In genomic region chr8:101020088-101020487, GRCm38 (mm10) we compare ENCODE assay signal across 23 mouse cellular contexts.
DNase-seq lines count a peak whose midpoint lies in the region; ATAC-seq and TF ChIP-seq lines count a peak whose summit lies in the region.
"Had no signal": no experiment of that assay in that cellular context is flagged by ENCODE, and none has a peak within 500 bp of the region (broad histone marks: within the 10 kb centered on the region; RNA-seq: fewer than 3 reads in every experiment).

No protein-coding gene starts in this region.

- no peaks in the 10 kb centered on the region for H3K9me3 ChIP-seq in hindbrain, embryonic 16.5 days (ENCODE audit: control insufficient read depth, low read length)
- H3K9me3 ChIP-seq in hindbrain, embryonic 10.5 days = no peaks in the 10 kb centered on the region
- H3K9me3 ChIP-seq in midbrain, embryonic 14.5 days (ENCODE audit: control insufficient read depth, low read length) = no peaks in the 10 kb centered on the region
- no peaks in the 10 kb centered on the region for H3K9me3 ChIP-seq in midbrain, embryonic 13.5 days
- H3K9me3 ChIP-seq: embryonic facial prominence, embryonic 15.5 days; forebrain, embryonic 10.5 days; heart, embryonic 10.5 days; hindbrain, embryonic 15.5 days had no signal

- H3K27ac ChIP-seq in hindbrain, embryonic 16.5 days (ENCODE audit: low read depth, low read length) = no peak overlapping the region
- H3K27ac ChIP-seq in hindbrain, embryonic 10.5 days = no peak overlapping the region
- no peak overlapping the region for H3K27ac ChIP-seq in midbrain, embryonic 14.5 days (replicated peaks; ENCODE audit: low read depth, low read length)
- no peak overlapping the region for H3K27ac ChIP-seq in midbrain, embryonic 13.5 days
- H3K27ac ChIP-seq: embryonic facial prominence, embryonic 15.5 days; forebrain, embryonic 10.5 days; heart, embryonic 10.5 days; hindbrain, embryonic 15.5 days had no signal

- TF ChIP-seq CTCF in brain, embryonic 14.5 days (IDR thresholded peaks at IDR 0.05; ENCODE audit: borderline replicate concordance, extremely low read depth, insufficient read depth, insufficient read length) = no peak

- no peaks in the 10 kb centered on the region for H3K27me3 ChIP-seq in hindbrain, embryonic 16.5 days (replicated peaks; ENCODE audit: control insufficient read depth, insufficient read depth, low read length)
- H3K27me3 ChIP-seq in hindbrain, embryonic 10.5 days (ENCODE audit: insufficient read depth, poor library complexity, severe bottlenecking) = no peaks in the 10 kb centered on the region
- H3K27me3 ChIP-seq in midbrain, embryonic 14.5 days (ENCODE audit: control insufficient read depth, insufficient read depth, low read length) = no peaks in the 10 kb centered on the region
- H3K27me3 ChIP-seq in midbrain, embryonic 13.5 days = no peaks in the 10 kb centered on the region
- H3K27me3 ChIP-seq: CH12.LX; embryonic facial prominence, embryonic 15.5 days; hindbrain, embryonic 15.5 days; Patski had no signal

- no peak overlapping the region for H3K9ac ChIP-seq in hindbrain, embryonic 16.5 days (ENCODE audit: low read depth, low read length)
- no peak overlapping the region for H3K9ac ChIP-seq in midbrain, embryonic 14.5 days (replicated peaks; ENCODE audit: low read length)
- H3K9ac ChIP-seq in midbrain, embryonic 13.5 days (replicated peaks) = no peak overlapping the region
- H3K9ac ChIP-seq: embryonic facial prominence, embryonic 15.5 days; hindbrain, embryonic 15.5 days had no signal

- ATAC-seq in hindbrain, embryonic 16.5 days = 0 out of 2 replicates have a peak, but pooled peaks have one; percentile 60
- ATAC-seq in midbrain, embryonic 14.5 days (ENCODE audit: low FRiP score, low TSS enrichment) = no peak
- no peak for ATAC-seq in midbrain, embryonic 13.5 days
- ATAC-seq: activated CD4-positive, CD25-positive, alpha-beta regulatory T cell, adult 4 months; Patski had no signal

- H3K4me2 ChIP-seq in hindbrain, embryonic 16.5 days (ENCODE audit: low read length) = no peak overlapping the region
- H3K4me2 ChIP-seq in midbrain, embryonic 14.5 days (ENCODE audit: low read length) = no peak overlapping the region
- no peak overlapping the region for H3K4me2 ChIP-seq in midbrain, embryonic 13.5 days (replicated peaks)
- H3K4me2 ChIP-seq: embryonic facial prominence, embryonic 15.5 days; hindbrain, embryonic 15.5 days had no signal

- H3K36me3 ChIP-seq in hindbrain, embryonic 16.5 days (ENCODE audit: control insufficient read depth, insufficient read depth, low read length) = no peaks in the 10 kb centered on the region
- no peaks in the 10 kb centered on the region for H3K36me3 ChIP-seq in hindbrain, embryonic 10.5 days
- H3K36me3 ChIP-seq in midbrain, embryonic 14.5 days (ENCODE audit: control insufficient read depth, insufficient read depth, low read length) = no peaks in the 10 kb centered on the region
- no peaks in the 10 kb centered on the region for H3K36me3 ChIP-seq in midbrain, embryonic 13.5 days
- H3K36me3 ChIP-seq: embryonic facial prominence, embryonic 15.5 days; forebrain, embryonic 10.5 days; heart, embryonic 10.5 days; hindbrain, embryonic 15.5 days had no signal

- no peak for TF ChIP-seq POLR2A in brain, embryonic 14.5 days (IDR thresholded peaks at IDR 0.05; ENCODE audit: borderline replicate concordance, extremely low read depth, insufficient read depth, insufficient read length, poor library complexity, severe bottlenecking)

- no peak overlapping the region for H3K4me3 ChIP-seq in hindbrain, embryonic 16.5 days (ENCODE audit: low read length)
- no peak overlapping the region for H3K4me3 ChIP-seq in hindbrain, embryonic 10.5 days
- H3K4me3 ChIP-seq in midbrain, embryonic 14.5 days (replicated peaks; ENCODE audit: low read depth, low read length) = no peak overlapping the region
- H3K4me3 ChIP-seq in midbrain, embryonic 13.5 days (replicated peaks) = no peak overlapping the region
- H3K4me3 ChIP-seq: embryonic facial prominence, embryonic 15.5 days; erythroblast, embryonic 14.5 days; forebrain, embryonic 10.5 days; heart, embryonic 10.5 days; hindbrain, embryonic 15.5 days had no signal

- peak; percentile 3 to 7 for DNase-seq in cerebellum, postnatal 14 days
- no peak for DNase-seq in cerebellum, adult 9-11 months
- no peak for DNase-seq in hindbrain, embryonic 10.5 days (ENCODE audit: low spot score)
- peak; percentile 24 for DNase-seq in midbrain, embryonic 14.5 days
- peak; percentile 33 for DNase-seq in brain, embryonic 14.5 days (ENCODE audit: low read depth)
- no peak for DNase-seq in thymus, postnatal 36 days
- DNase-seq: adrenal gland, postnatal 14 days; cerebellum, adult 2 months; embryo, embryonic 11 days; gastrocnemius, postnatal 10 days; heart, adult 18-20 months; heart, postnatal 14 days; kidney, adult 11 months had no signal

- 75% methylated on average over 3 of the region's 3 CpGs for WGBS in hindbrain, embryonic 16.5 days
- 76% methylated on average over 3 of the region's 3 CpGs for WGBS in hindbrain, embryonic 10.5 days
- WGBS in midbrain, embryonic 14.5 days = 74% methylated on average over 3 of the region's 3 CpGs
- WGBS in midbrain, embryonic 13.5 days = 82% methylated on average over 3 of the region's 3 CpGs

- no peaks in the 10 kb centered on the region for H3K4me1 ChIP-seq in hindbrain, embryonic 16.5 days (ENCODE audit: control insufficient read depth, insufficient read depth, low read depth, low read length)
- H3K4me1 ChIP-seq in hindbrain, embryonic 10.5 days (replicated peaks) = no peaks in the 10 kb centered on the region
- no peaks in the 10 kb centered on the region for H3K4me1 ChIP-seq in midbrain, embryonic 14.5 days (ENCODE audit: control insufficient read depth, insufficient read depth, low read length)
- H3K4me1 ChIP-seq in midbrain, embryonic 13.5 days (replicated peaks) = no peaks in the 10 kb centered on the region
- H3K4me1 ChIP-seq: embryonic facial prominence, embryonic 15.5 days; forebrain, embryonic 10.5 days; heart, embryonic 10.5 days; hindbrain, embryonic 15.5 days had no signal

Comparison
In these comparisons a context has a peak if more than half of its experiments do, and no peak if none do; other contexts are left out.
1. DNase-seq: peak in cerebellum, postnatal 14 days (2 of 2), midbrain, embryonic 14.5 days (single experiment) and brain, embryonic 14.5 days (single experiment); none in cerebellum, adult 9-11 months (single experiment), hindbrain, embryonic 10.5 days (single experiment) and thymus, postnatal 36 days (0 of 2).